Mouse (Mus musculus) forebrain, embryonic 10.5 days (tissue): Measurements from ENCODE around the gene Abl1. TPM values are rescaled to one million over a fixed set of nuclear protein-coding genes. Genes with fewer than 3 reads are reported as not detected.
A peak's percentile ranks its signal among the peaks of the same experiment; 100 is the strongest.

Experiments used
- DNase-seq: peaks from one replicate; pipeline ENCODE4 v3.0.0-alpha.2; 2017; ENCODE audit warnings: low spot score; ENCODE audit errors: extremely low spot score
- H3K27ac ChIP-seq: fragments of 300-500 bp; sonication (generic); 2 replicates; pipeline ENCODE4 v1.5.1; 2016; ENCODE audit warnings: mild to moderate bottlenecking
- H3K27me3 ChIP-seq: fragments of 300-500 bp; sonication (generic); 2 replicates; pipeline ENCODE4 v1.6.1; 2016; ENCODE audit warnings: mild to moderate bottlenecking; ENCODE audit not compliant: poor library complexity, severe bottlenecking
- H3K36me3 ChIP-seq: fragments of 300-500 bp; sonication (generic); replicated peaks from 2 replicates; pipeline ENCODE4 v1.6.1; 2016; ENCODE audit warnings: mild to moderate bottlenecking, moderate library complexity
- H3K4me1 ChIP-seq: fragments of 300-500 bp; sonication (generic); 2 replicates; pipeline ENCODE4 v1.6.1; 2016
- H3K4me3 ChIP-seq: fragments of 300-500 bp; sonication (generic); 2 replicates; pipeline ENCODE4 v1.5.1; 2016; ENCODE audit warnings: mild to moderate bottlenecking, moderate library complexity
- H3K9me3 ChIP-seq: fragments of 300-500 bp; sonication (generic); 2 replicates; pipeline ENCODE4 v1.6.1; 2016; ENCODE audit warnings: mild to moderate bottlenecking, moderate library complexity
- WGBS: fragments of 180-500 bp; shearing (Covaris S2); methylation state at CpG from one replicate; pipeline ENCODE4 v1.1.7; 2016; 5-methylcytosine and 5-hydroxymethylcytosine counted together
- polyA plus RNA-seq: library from polyadenylated mRNA; unstranded; fragments of >200 nt; fragmentation: Nextera tagmentation; extraction: Ambion mirVana; gene quantifications from 2 replicates; pipeline ENCODE4 v1.2.1, GENCODE M21; 2016

Abl1 gene
- polyA plus RNA-seq, 1 experiment from 2014 or later = 51.0 TPM

DNA sequence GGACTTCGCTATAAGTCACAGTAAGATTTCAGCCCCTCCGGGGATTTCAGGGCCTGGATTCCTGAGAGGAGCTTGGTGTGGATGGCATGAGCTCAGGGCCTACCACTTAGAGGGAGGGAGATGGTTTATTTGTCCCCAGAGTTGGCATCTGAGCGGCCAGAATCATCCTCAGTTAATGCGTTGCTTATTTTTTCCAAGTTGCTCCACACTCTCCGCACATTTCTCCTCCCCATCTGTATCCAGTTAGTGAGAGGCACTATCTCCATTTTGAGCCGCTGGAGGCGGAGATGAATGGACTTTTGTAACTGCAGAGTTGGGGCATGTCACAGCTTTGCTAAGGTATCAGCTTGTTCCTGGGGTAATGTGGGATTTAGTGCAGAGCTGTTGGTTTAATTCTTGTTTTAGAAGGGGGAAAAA lies 72.9 kb downstream of the Abl1 start:
- 13% methylated on average over 7 of the region's 7 CpGs for whole genome bisulfite sequencing
- DNase-seq = no peak
- H3K4me3 ChIP-seq = peak overlapping the region; percentile 82
- H3K9me3 ChIP-seq = no peaks in the 10 kb centered on the region
- peak overlapping the region; percentile 98 for H3K27ac ChIP-seq
- H3K27me3 ChIP-seq = no peaks in the 10 kb centered on the region
- peaks cover 69% of the 10 kb centered on the region for H3K4me1 ChIP-seq
- H3K36me3 ChIP-seq = peaks cover 8% of the 10 kb centered on the region; the same call in 1 of the 2 replicates

DNA sequence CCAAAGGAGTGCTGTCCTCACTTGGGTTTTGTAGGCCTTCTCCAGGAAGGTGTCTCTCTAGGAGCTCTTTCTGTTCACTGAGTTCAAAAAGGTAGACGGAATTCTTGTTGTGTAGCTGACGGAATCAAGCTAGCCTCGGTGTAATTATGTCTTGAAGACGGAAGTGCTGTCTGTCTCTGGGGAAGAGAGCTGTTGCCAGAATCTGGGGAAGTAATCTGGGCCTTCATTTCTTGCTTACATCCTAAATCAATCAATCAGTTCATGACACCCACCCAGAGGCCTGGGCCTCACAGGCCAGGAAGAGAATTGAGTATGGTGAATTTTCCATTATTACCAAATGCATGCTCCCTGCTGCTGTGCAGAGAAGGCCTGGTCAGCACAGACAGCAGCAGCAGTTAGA lies 73.4 kb downstream of the Abl1 start:
- no peaks in the 10 kb centered on the region for H3K9me3 ChIP-seq
- no peaks in the 10 kb centered on the region for H3K27me3 ChIP-seq
- 14% methylated on average over 4 of the region's 4 CpGs for WGBS
- no peak for DNase-seq
- peak overlapping the region; percentile 98 for H3K27ac ChIP-seq
- H3K4me1 ChIP-seq = peaks cover 69% of the 10 kb centered on the region
- H3K4me3 ChIP-seq = peak overlapping the region; percentile 82
- peaks cover 11% of the 10 kb centered on the region; the same call in 1 of the 2 replicates for H3K36me3 ChIP-seq

DNA sequence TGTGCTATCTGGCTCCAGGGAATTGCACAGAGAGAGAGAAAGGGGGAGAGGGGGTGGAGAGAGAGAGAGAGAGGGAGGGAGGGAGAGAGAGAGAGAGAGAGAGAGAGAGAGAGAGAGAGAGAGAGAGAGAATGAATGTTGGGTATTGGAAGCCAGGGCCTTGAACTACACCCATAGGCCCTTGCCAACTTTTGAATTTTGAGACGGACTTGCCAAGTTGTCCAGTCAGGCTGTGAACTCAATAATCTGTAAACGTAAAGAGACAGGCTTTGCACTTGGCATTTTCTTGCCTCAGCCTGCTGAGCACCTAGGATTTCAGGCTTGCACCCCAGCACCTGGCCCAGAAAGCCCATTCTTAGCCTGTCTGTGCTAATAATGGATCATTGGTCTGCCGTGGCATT lies 74.0 kb downstream of the Abl1 start:
- no peak for DNase-seq
- H3K36me3 ChIP-seq = peaks cover 11% of the 10 kb centered on the region; the same call in 1 of the 2 replicates
- no peaks in the 10 kb centered on the region for H3K9me3 ChIP-seq
- peak overlapping the region; percentile 82 for H3K4me3 ChIP-seq
- peak overlapping the region; percentile 98 for H3K27ac ChIP-seq
- H3K27me3 ChIP-seq = no peaks in the 10 kb centered on the region
- H3K4me1 ChIP-seq = peaks cover 68% of the 10 kb centered on the region
- WGBS = 53% methylated on average over 3 of the region's 3 CpGs

DNA sequence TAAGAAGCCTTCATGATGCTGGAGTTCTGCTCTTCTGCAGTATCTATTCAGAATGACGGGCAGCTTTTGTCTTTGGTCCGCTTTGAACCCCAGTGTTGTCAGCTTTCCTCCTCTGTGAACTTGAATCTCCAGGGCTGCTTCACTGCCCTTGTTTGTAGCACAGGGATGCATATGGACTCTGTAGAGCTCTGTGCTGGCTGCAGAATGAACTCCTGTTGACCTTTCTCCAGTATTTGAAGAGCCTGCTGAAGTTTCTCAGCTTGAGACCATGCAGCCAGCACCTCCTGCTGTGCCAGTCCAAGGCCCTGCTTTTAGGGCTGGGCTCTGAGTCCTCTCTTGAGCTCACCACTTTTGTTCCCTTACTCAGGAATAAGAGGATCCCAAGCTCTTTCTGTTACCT lies 74.7 kb downstream of the Abl1 start:
- WGBS = 13% methylated on average over 2 of the region's 2 CpGs
- Histone ChIP-seq H3K27me3 (no peaks in the 10 kb centered on the region), H3K4me1 (peaks cover 68% of the 10 kb centered on the region), H3K36me3 (peaks cover 17% of the 10 kb centered on the region), H3K27ac (peak overlapping the region; percentile 66), H3K4me3 (peak overlapping the region; percentile 82), H3K9me3 (no peaks in the 10 kb centered on the region)
- no peak for DNase-seq

DNA sequence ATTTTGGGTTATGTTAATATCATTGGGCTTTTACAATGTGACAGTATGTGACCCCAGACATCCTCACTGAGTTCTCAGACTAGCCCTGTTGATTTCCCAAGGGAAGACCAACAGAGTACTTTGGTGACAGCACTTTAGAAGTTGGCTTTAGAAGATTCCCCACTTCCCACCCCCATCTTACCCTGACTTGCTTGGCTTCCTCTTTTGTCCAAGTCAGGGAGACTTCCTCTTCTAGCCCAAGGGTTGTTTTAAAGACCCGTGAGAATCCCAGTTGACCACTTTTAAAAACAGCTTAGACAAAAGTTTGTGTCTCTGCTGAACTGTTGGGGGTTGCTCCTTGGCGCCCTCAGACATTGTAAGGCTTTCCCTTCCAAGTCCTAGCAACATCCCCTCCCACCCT lies 75.1 kb downstream of the Abl1 start:
- H3K4me1 ChIP-seq = peaks cover 70% of the 10 kb centered on the region
- 16% methylated on average over 2 of the region's 2 CpGs for WGBS
- peak overlapping the region; percentile 82 for H3K4me3 ChIP-seq

DNA sequence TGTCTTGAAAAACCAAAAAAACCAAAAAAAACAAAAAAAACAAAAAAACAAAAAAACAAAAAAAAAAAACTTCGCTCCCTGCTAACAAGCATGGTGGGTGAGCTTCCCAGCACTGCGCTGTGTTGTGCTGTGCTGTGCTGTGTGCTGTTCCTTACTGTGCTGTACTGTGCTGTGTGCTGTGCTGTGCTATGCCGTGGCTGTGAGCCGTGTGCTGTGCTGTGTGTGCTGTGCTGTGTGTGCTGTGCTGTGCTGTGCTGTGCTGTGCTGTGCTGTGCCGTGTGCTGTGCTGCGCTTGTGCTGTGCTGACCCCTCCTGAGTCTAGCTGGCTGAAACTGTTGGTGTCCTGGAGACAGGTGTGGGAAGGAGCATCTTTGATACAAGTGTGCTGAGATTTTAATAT lies 78.9 kb downstream of the Abl1 start:
- H3K4me1 ChIP-seq = peaks cover 81% of the 10 kb centered on the region
- no peaks in the 10 kb centered on the region for H3K9me3 ChIP-seq
- no peak overlapping the region for H3K4me3 ChIP-seq
- WGBS = 93% methylated on average over 6 of the region's 6 CpGs
- DNase-seq = no peak
- H3K27me3 ChIP-seq = no peaks in the 10 kb centered on the region
- H3K36me3 ChIP-seq = peaks cover 19% of the 10 kb centered on the region
- no peak overlapping the region for H3K27ac ChIP-seq

More for the DNA sequence above, 75.1 kb downstream of the Abl1 start:
- H3K27me3 ChIP-seq = no peaks in the 10 kb centered on the region
- H3K27ac ChIP-seq = peak overlapping the region; percentile 66
- no peaks in the 10 kb centered on the region for H3K9me3 ChIP-seq
- no peak for DNase-seq
- peaks cover 19% of the 10 kb centered on the region for H3K36me3 ChIP-seq

DNA sequence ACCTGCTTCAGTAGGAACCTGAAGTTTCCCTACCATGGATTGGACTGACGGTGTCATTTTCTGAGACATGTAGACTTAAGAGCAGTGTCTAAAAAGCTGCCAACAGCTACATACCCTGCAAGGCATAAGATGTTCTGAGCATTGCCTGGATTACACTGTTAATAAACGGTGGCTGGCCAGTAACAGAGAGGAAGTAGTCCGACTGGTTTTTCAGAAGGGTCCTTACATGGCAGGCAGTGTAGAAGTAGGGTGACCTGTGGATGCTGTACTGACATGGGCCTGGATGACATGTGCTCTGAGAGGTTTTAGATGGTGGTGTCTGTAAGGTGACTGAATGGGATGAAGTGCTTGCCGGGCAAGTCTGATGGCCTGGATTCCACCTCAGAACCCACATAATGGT lies 79.6 kb downstream of the Abl1 start:
- WGBS = 86% methylated on average over 4 of the region's 4 CpGs
- peaks cover 19% of the 10 kb centered on the region for H3K36me3 ChIP-seq
- DNase-seq = no peak
- H3K4me3 ChIP-seq = no peak overlapping the region
- no peak overlapping the region for H3K27ac ChIP-seq
- H3K27me3 ChIP-seq = no peaks in the 10 kb centered on the region
- H3K4me1 ChIP-seq = peaks cover 77% of the 10 kb centered on the region
- H3K9me3 ChIP-seq = no peaks in the 10 kb centered on the region

DNA sequence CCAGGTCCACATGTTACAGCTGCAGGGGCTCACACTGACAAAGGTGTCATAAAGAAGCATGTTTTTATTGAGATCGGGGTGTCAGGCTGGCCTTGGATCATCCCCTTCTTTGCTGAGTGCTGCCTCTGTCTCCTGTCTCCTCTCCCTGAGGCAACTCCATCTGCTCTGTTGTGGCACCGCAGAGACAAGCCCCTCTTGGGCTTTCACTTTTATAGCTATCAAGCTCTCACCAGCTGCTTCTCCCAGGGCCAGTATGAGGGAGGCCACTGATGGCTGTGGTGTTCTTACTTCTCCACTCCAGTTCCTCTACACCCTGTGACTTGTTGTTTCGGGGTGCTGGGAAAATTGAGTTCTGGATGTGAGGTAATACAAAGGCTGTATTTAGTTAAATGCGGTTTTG lies 80.9 kb downstream of the Abl1 start:
- WGBS = 68% methylated on average over 4 of the region's 4 CpGs
- Histone ChIP-seq H3K27me3 (no peaks in the 10 kb centered on the region), H3K4me1 (peaks cover 64% of the 10 kb centered on the region), H3K4me3 (no peak overlapping the region), H3K9me3 (no peaks in the 10 kb centered on the region), H3K36me3 (peaks cover 31% of the 10 kb centered on the region), H3K27ac (peak overlapping the region; percentile 3; the same call in 1 of the 2 replicates)
- no peak for DNase-seq

DNA sequence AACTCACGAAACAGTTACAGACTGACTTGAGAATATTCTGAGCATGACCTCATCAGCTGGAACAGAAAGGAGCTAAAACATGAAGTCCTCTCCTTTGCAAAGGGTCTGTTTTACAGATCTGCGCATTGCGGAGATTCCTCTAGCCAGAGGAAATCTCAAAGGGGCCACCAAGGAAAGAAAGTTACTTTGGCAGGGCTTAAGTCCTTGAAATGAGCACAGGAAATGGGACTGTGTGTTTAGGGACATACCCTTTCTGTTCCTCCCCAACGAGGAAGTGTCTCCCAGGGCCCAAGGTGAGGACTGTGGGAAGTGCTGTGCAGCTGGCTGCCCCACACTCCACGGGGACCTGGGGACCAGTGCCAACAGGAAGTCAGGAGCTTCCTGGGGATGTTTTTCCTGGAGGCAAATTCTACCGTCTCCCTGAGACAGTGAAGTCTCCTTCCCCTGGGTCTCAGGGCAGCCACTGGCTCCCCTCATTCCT lies 81.5 kb downstream of the Abl1 start:
- 51% methylated on average over 6 of the region's 6 CpGs for WGBS
- Histone ChIP-seq H3K9me3 (no peaks in the 10 kb centered on the region), H3K4me1 (peaks cover 64% of the 10 kb centered on the region), H3K27me3 (no peaks in the 10 kb centered on the region), H3K27ac (0 out of 2 replicates have a peak overlapping the region, but pooled peaks have one; percentile 3), H3K4me3 (no peak overlapping the region), H3K36me3 (peaks cover 33% of the 10 kb centered on the region)
- no peak for DNase-seq

DNA sequence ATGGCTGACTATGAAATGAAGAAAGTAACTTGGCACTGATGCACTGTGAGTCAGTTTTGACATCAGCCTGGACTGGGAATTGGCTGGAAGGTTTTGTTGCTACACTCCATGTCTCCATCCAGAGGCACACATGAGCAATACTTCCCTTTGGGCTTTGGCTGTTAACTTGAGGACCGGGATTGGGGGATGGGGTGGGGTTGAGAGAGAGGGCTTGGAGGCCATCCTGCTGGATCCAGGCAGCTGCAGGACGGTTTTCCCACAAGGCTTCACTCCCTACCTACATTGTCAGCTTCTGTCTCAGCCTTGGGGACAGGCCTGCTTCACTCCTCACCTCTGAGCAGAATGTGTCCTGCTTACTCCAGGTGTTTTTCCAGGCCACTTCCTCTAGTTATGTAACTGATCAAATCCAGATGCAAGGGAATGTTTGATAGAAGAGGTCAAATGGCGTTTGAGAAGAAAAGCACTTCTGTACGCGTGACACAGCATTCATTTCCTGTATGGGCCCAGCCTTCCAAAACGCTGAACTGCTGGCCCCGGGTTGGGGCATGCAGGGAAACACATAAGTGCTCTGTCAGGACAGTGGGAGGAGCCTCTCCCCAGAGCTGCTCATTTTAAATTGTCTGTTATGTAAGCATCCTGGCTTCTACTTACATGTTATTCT lies 82.7 kb downstream of the Abl1 start:
- Histone ChIP-seq H3K27me3 (no peaks in the 10 kb centered on the region), H3K27ac (0 out of 2 replicates have a peak overlapping the region, but pooled peaks have one; percentile 30), H3K9me3 (no peaks in the 10 kb centered on the region; the same call in 1 of the 2 replicates), H3K4me1 (peaks cover 56% of the 10 kb centered on the region), H3K36me3 (peaks cover 42% of the 10 kb centered on the region), H3K4me3 (no peak overlapping the region)
- no peak for DNase-seq
- 63% methylated on average over 7 of the region's 7 CpGs for WGBS

DNA sequence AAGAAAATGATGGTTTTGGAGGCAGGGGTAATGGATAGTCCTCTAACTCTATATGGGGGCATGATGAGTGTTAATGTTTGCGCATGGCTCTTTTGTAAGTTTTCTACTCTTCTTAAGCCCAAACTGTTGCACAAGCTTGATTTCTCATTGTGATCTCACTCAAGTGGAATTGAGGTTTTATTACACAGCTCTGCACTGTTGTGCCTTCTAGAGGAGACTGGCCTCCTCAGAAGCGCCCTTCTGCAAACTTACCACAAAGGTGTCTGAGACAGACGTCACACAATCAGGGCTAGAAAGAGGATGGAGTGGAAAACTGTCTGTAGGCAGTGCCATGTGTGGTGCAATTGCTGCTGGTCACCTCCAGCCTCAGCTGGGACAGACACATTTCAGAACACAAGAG lies 88.3 kb downstream of the Abl1 start:
- DNase-seq = no peak
- Histone ChIP-seq H3K36me3 (peaks cover 85% of the 10 kb centered on the region), H3K4me1 (peaks cover 16% of the 10 kb centered on the region)

DNA sequence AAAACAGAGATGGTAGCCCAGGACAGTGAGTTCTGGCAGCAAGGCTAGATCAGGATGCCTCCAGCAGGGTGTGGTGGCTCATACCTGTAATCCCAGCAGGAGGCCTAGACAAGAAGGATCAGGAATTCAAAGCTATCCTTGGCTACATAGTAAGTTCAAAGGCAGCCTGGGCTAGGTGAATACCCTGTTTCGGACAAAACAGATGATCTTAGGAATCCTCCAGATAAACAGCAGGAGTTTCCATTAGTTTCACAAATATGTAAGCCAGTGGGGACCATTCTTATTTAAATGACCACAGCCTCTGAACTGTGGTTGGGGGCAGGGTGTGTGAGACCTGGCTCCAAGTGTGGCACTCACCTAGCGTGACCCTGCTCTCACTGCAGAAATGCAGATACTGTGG lies 91.1 kb downstream of the Abl1 start:
- H3K4me1 ChIP-seq = peaks cover 19% of the 10 kb centered on the region
- no peaks in the 10 kb centered on the region; the same call in 1 of the 2 replicates for H3K9me3 ChIP-seq
- H3K27ac ChIP-seq = no peak overlapping the region
- 89% methylated on average over 2 of the region's 2 CpGs for WGBS
- H3K27me3 ChIP-seq = no peaks in the 10 kb centered on the region
- H3K4me3 ChIP-seq = no peak overlapping the region
- DNase-seq = no peak
- peaks cover 99% of the 10 kb centered on the region for H3K36me3 ChIP-seq

More for the DNA sequence above, 88.3 kb downstream of the Abl1 start:
- WGBS = 97% methylated on average over 3 of the region's 3 CpGs
- H3K27ac ChIP-seq = no peak overlapping the region
- no peak overlapping the region for H3K4me3 ChIP-seq
- H3K27me3 ChIP-seq = no peaks in the 10 kb centered on the region
- H3K9me3 ChIP-seq = no peaks in the 10 kb centered on the region; the same call in 1 of the 2 replicates

DNA sequence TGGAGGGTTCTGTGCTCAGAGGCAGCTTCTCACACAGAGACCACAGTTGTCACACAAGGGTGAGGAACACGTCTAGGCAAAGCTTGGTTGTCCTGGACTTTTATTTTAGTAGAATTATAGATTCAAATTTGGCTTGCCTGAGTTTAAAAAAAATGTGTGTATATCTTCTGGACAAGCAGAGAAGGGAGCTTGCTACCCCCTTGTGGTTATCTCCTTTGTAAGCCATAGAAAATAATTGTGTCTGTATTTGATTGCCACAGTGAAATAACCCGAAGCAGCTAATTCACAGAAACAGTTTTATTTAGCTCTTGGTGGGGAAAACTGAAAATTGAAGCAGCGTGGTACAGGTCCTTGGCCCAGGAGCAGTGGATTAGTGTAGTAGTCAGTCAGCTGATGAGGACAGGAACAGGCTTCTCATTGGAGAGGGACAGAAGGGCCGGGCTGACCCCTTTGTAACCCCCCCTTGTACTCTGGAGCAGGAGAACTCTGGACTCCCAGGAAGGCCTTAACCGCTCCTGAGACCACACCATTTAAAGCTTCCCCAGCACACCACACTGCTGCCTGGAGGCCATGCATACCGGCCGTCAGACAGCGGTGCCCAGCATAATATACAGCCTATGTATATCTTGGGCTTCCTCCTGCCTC lies 94.9 kb downstream of the Abl1 start:
- DNase-seq = no peak
- no peaks in the 10 kb centered on the region for H3K9me3 ChIP-seq
- H3K4me3 ChIP-seq = no peak overlapping the region
- 87% methylated on average over 8 of the region's 8 CpGs for WGBS
- peaks cover 19% of the 10 kb centered on the region for H3K4me1 ChIP-seq
- no peak overlapping the region for H3K27ac ChIP-seq
- H3K27me3 ChIP-seq = no peaks in the 10 kb centered on the region
- H3K36me3 ChIP-seq = peaks cover 100% of the 10 kb centered on the region
